Mouse (Mus musculus) bone marrow, adult 2 months (tissue): ENCODE data around the gene Tac2. TPM values are rescaled to one million over a fixed set of nuclear protein-coding genes. Genes with fewer than 3 reads are reported as not detected.

Experiments used
- H3K27ac ChIP-seq: fragments of 200-500 bp; 2 replicates; pipeline ENCODE4 v1.5.1; 2012; ENCODE audit warnings: low read depth, mild to moderate bottlenecking, control low read depth, inconsistent platforms, low read length; ENCODE audit not compliant: control insufficient read depth, poor library complexity, insufficient read depth
- H3K4me1 ChIP-seq: fragments of 200-500 bp; 2 replicates; pipeline ENCODE4 v1.6.1; 2011; ENCODE audit warnings: low read length; ENCODE audit not compliant: control insufficient read depth, insufficient read depth
- H3K4me3 ChIP-seq: fragments of 200-500 bp; replicated peaks from 2 replicates; pipeline ENCODE3; 2011; ENCODE audit warnings: mild to moderate bottlenecking, low read depth, low read length, control low read depth; ENCODE audit not compliant: control insufficient read depth
- CTCF ChIP-seq: fragments of 200-500 bp; IDR thresholded peaks from 2 replicates; pipeline ENCODE4 v1.5.1; 2011; ENCODE audit warnings: low read length, control low read depth; ENCODE audit not compliant: control insufficient read depth, insufficient read depth
- POLR2A ChIP-seq: fragments of 200-500 bp; IDR thresholded peaks from 2 replicates; pipeline ENCODE4 v1.6.1; 2011; ENCODE audit warnings: low read depth, mild to moderate bottlenecking, control low read depth, low read length, borderline replicate concordance; ENCODE audit not compliant: control insufficient read depth
- WGBS: fragments of 180-500 bp; shearing (Covaris S2); methylation state at CpG from one replicate; pipeline ENCODE4 v1.1.7; 2018; 5-methylcytosine and 5-hydroxymethylcytosine counted together
- polyA plus RNA-seq: library from polyadenylated mRNA; stranded (reverse); fragments of >200 nt; gene quantifications from 2 replicates; pipeline ENCODE4 v1.2.4, GENCODE M21; 2011; ENCODE audit warnings: low replicate concordance; ENCODE audit not compliant: missing spikeins, insufficient read depth, insufficient read length

Gene Tac2
- polyA plus RNA-seq, 1 experiment, result 8.4 TPM

- TF ChIP-seq POLR2A (no peak), CTCF (no peak)
Measured at GRCm38 (mm10) chr10:127707721-127708120, 16.6 kb upstream of the Tac2 start.

GRCm38 (mm10) chr10:127708850-127709370 lies 15.4 kb upstream of the Tac2 start:
- TF ChIP-seq CTCF (no peak), POLR2A (no peak)
- 72% methylated on average over 3 of the region's 3 CpGs for WGBS
- Histone ChIP-seq H3K27ac (no peak overlapping the region), H3K4me3 (no peak overlapping the region), H3K4me1 (peaks cover 2% of the 10 kb centered on the region; the same call in 1 of the 2 replicates)

More at GRCm38 (mm10) chr10:127707721-127708120, 16.6 kb upstream of the Tac2 start:
- H3K27ac ChIP-seq, result no peak overlapping the region
- 72% methylated on average over 7 of the region's 7 CpGs for WGBS
- no peak overlapping the region for H3K4me3 ChIP-seq
- H3K4me1 ChIP-seq, result peaks cover 2% of the 10 kb centered on the region; the same call in 1 of the 2 replicates

- TF ChIP-seq POLR2A, result no peak
- TF ChIP-seq CTCF, result no peak
- 86% methylated on average over 13 of the region's 13 CpGs for WGBS
- H3K27ac ChIP-seq, result no peak overlapping the region
- no peak overlapping the region for H3K4me3 ChIP-seq
- H3K4me1 ChIP-seq, result peaks cover 2% of the 10 kb centered on the region; the same call in 1 of the 2 replicates
Measured at GRCm38 (mm10) chr10:127710331-127710730, 13.9 kb upstream of the Tac2 start.

GRCm38 (mm10) chr10:127712736-127713135 lies 11.5 kb upstream of the Tac2 start:
- Histone ChIP-seq H3K4me1 (no peaks in the 10 kb centered on the region), H3K4me3 (no peak overlapping the region), H3K27ac (no peak overlapping the region)
- WGBS, result 89% methylated on average over 6 of the region's 6 CpGs
- TF ChIP-seq CTCF (no peak), POLR2A (no peak)

GRCm38 (mm10) chr10:127721671-127722418 lies 2.4 kb upstream of the Tac2 start:
- TF ChIP-seq CTCF (no peak), POLR2A (no peak)
- Histone ChIP-seq H3K27ac (no peak overlapping the region), H3K4me1 (no peaks in the 10 kb centered on the region), H3K4me3 (no peak overlapping the region)
- 61% methylated on average over 20 of the region's 20 CpGs for WGBS

- H3K4me1 ChIP-seq, result no peaks in the 10 kb centered on the region; the same call in 1 of the 2 replicates
- TF ChIP-seq CTCF, result no peak
- no peak for TF ChIP-seq POLR2A
- no peak overlapping the region for H3K4me3 ChIP-seq
- no peak overlapping the region for H3K27ac ChIP-seq
- WGBS, result 59% methylated on average over 4 of the region's 4 CpGs
Measured at GRCm38 (mm10) chr10:127725136-127725535, 858 bp downstream of the Tac2 start.

- 73% methylated on average over 8 of the region's 8 CpGs for WGBS
- Histone ChIP-seq H3K27ac (no peak overlapping the region), H3K4me1 (peaks cover 3% of the 10 kb centered on the region; the same call in 1 of the 2 replicates), H3K4me3 (no peak overlapping the region)
- TF ChIP-seq CTCF (no peak), POLR2A (no peak)
Measured at GRCm38 (mm10) chr10:127728437-127728836, 4.2 kb downstream of the Tac2 start.

- TF ChIP-seq POLR2A (no peak), CTCF (no peak)
- Histone ChIP-seq H3K27ac (peak overlapping the region; percentile 30), H3K4me3 (no peak overlapping the region), H3K4me1 (peaks cover 3% of the 10 kb centered on the region; the same call in 1 of the 2 replicates)
- WGBS, result 68% methylated on average over 11 of the region's 11 CpGs
Measured at GRCm38 (mm10) chr10:127730285-127730932, 6.1 kb downstream of the Tac2 start.
